Mouse (Mus musculus) MEL (cell line): ENCODE measurements around the gene Kdm5b. TPM values are rescaled to one million over a fixed set of nuclear protein-coding genes. Genes with fewer than 3 reads are reported as not detected.

Experiments used
- DNase-seq: peaks from one replicate; pipeline ENCODE4 v3.0.0; 2011; ENCODE audit warnings: low read depth, low spot score
- H3K27ac ChIP-seq: 2 replicates; pipeline ENCODE4 v1.5.1; 2012; ENCODE audit warnings: low read depth, mild to moderate bottlenecking, control low read depth, low read length, moderate library complexity; ENCODE audit not compliant: control insufficient read depth
- H3K27me3 ChIP-seq, 2 experiments: fragments of 150-350 bp in 1 of 2; sonication (generic) in 1 of 2; 2 replicates each; pipeline ENCODE4 v1.6.1; 2012; ENCODE audit warnings: low read length in 2 of 2, mild to moderate bottlenecking in 2 of 2, improper control_type of control experiment in 1 of 2, moderate library complexity in 1 of 2; ENCODE audit not compliant: insufficient read depth in 2 of 2, control insufficient read depth in 1 of 2
- H3K36me3 ChIP-seq, 2 experiments: 2 replicates each; pipeline ENCODE4 v1.6.1; 2012 to 2014; ENCODE audit warnings: low read length in 2 of 2, improper control_type of control experiment in 1 of 2, inconsistent platforms in 1 of 2, mild to moderate bottlenecking in 1 of 2; ENCODE audit not compliant: insufficient read depth in 2 of 2, control insufficient read depth in 1 of 2
- H3K4me1 ChIP-seq, 2 experiments: fragments of 150-350 bp in 1 of 2; sonication (generic) in 1 of 2; 2 replicates each; pipeline ENCODE4 v1.6.1; 2012; ENCODE audit warnings: low read length in 2 of 2, improper control_type of control experiment in 1 of 2, mild to moderate bottlenecking in 1 of 2; ENCODE audit not compliant: insufficient read depth in 2 of 2, control insufficient read depth in 1 of 2
- H3K4me3 ChIP-seq, 2 experiments: fragments of 150-350 bp in 1 of 2; sonication (generic) in 1 of 2; 2 replicates each; pipeline ENCODE4 v1.5.1; 2012; ENCODE audit warnings: low read depth in 2 of 2, low read length in 2 of 2, mild to moderate bottlenecking in 2 of 2, moderate library complexity in 2 of 2, control low read depth in 1 of 2, improper control_type of control experiment in 1 of 2; ENCODE audit not compliant: control insufficient read depth in 1 of 2, insufficient read depth in 1 of 2
- H3K79me2 ChIP-seq: 2 replicates; pipeline ENCODE4 v1.6.1; 2012; ENCODE audit warnings: mild to moderate bottlenecking, low read length, moderate library complexity; ENCODE audit not compliant: control insufficient read depth, poor library complexity, insufficient read depth
- H3K9ac ChIP-seq: 2 replicates; pipeline ENCODE4 v1.6.1; 2012; ENCODE audit warnings: low read depth, mild to moderate bottlenecking, control low read depth, low read length, moderate library complexity; ENCODE audit not compliant: control insufficient read depth, poor library complexity, severe bottlenecking
- H3K9me3 ChIP-seq: fragments of 150-350 bp; sonication (generic); replicated peaks from 2 replicates; pipeline ENCODE4 v1.6.1; 2012; ENCODE audit warnings: mild to moderate bottlenecking, low read length, improper control_type of control experiment, moderate library complexity; ENCODE audit not compliant: insufficient read depth
- BHLHE40 ChIP-seq: IDR thresholded peaks from 2 replicates; pipeline ENCODE4 v1.6.1; 2012; ENCODE audit warnings: low read depth, mild to moderate bottlenecking, inconsistent platforms, low read length, improper control_type of control experiment, borderline replicate concordance
- CHD1 ChIP-seq: IDR thresholded peaks from 2 replicates; pipeline ENCODE4 v1.6.1; 2012; ENCODE audit warnings: low read depth, mild to moderate bottlenecking, inconsistent platforms, low read length, improper control_type of control experiment
- CHD2 ChIP-seq: IDR thresholded peaks from 2 replicates; pipeline ENCODE4 v1.6.1; 2011; ENCODE audit warnings: low read length, improper control_type of control experiment
- E2F4 ChIP-seq: IDR thresholded peaks from 2 replicates; pipeline ENCODE4 v1.6.1; 2011; ENCODE audit warnings: low read depth, low read length, improper control_type of control experiment, borderline replicate concordance
- ELF1 ChIP-seq: IDR thresholded peaks from 2 replicates; pipeline ENCODE4 v1.6.1; 2014; ENCODE audit warnings: low read depth, mild to moderate bottlenecking, inconsistent platforms, low read length, improper control_type of control experiment, moderate library complexity
- ETS1 ChIP-seq: IDR thresholded peaks from 2 replicates; pipeline ENCODE4 v1.6.1; 2012; ENCODE audit warnings: low read depth, mild to moderate bottlenecking, inconsistent platforms, low read length, improper control_type of control experiment, moderate library complexity
- GABPA ChIP-seq: IDR thresholded peaks from 2 replicates; pipeline ENCODE4 v1.6.1; 2012; ENCODE audit warnings: low read depth, mild to moderate bottlenecking, inconsistent platforms, low read length, improper control_type of control experiment, moderate library complexity
- GATA1 ChIP-seq: IDR thresholded peaks from 2 replicates; pipeline ENCODE4 v1.6.1; 2011; ENCODE audit warnings: low read depth, low read length, improper control_type of control experiment
- MAFK ChIP-seq: IDR thresholded peaks from 2 replicates; pipeline ENCODE4 v1.6.1; 2011; ENCODE audit warnings: low read depth, mild to moderate bottlenecking, low read length, improper control_type of control experiment, borderline replicate concordance
- MAZ ChIP-seq: IDR thresholded peaks from 2 replicates; pipeline ENCODE4 v1.6.1; 2012; ENCODE audit warnings: low read depth, mild to moderate bottlenecking, inconsistent platforms, low read length, improper control_type of control experiment
- MEF2A ChIP-seq: IDR thresholded peaks from 2 replicates; pipeline ENCODE4 v1.6.1; 2014; ENCODE audit warnings: low read depth, mild to moderate bottlenecking, inconsistent platforms, low read length, improper control_type of control experiment; ENCODE audit not compliant: poor library complexity, insufficient replicate concordance, severe bottlenecking; ENCODE audit errors: extremely low read depth
- MYB ChIP-seq: IDR thresholded peaks from 2 replicates; pipeline ENCODE4 v1.6.1; 2011; ENCODE audit warnings: mild to moderate bottlenecking, low read depth, low read length, improper control_type of control experiment
- POLR2AphosphoS2 ChIP-seq: IDR thresholded peaks from 2 replicates; pipeline ENCODE4 v1.6.1; 2011; ENCODE audit warnings: low read length, improper control_type of control experiment
- RAD21 ChIP-seq: IDR thresholded peaks from 2 replicates; pipeline ENCODE4 v1.6.1; 2011; ENCODE audit warnings: mild to moderate bottlenecking, low read depth, low read length, improper control_type of control experiment
- TBP ChIP-seq: IDR thresholded peaks from 2 replicates; pipeline ENCODE4 v1.8.0; 2011; ENCODE audit warnings: low read depth, low read length, improper control_type of control experiment
- UBTF ChIP-seq: IDR thresholded peaks from 2 replicates; pipeline ENCODE4 v1.6.1; 2012; ENCODE audit warnings: low read depth, mild to moderate bottlenecking, inconsistent platforms, low read length, improper control_type of control experiment, moderate library complexity, borderline replicate concordance; ENCODE audit not compliant: insufficient read depth
- USF2 ChIP-seq, 2 experiments: IDR thresholded peaks; 2 replicates each; pipeline ENCODE4 v1.6.1; 2011 to 2012; ENCODE audit warnings: improper control_type of control experiment in 2 of 2, low read length in 2 of 2, borderline replicate concordance in 1 of 2, inconsistent platforms in 1 of 2, low read depth in 1 of 2, mild to moderate bottlenecking in 1 of 2; ENCODE audit not compliant: insufficient read depth in 1 of 2
- ZC3H11A ChIP-seq: IDR thresholded peaks from 2 replicates; pipeline ENCODE4 v1.6.1; 2012; ENCODE audit warnings: low read depth, mild to moderate bottlenecking, inconsistent platforms, low read length, improper control_type of control experiment
- ZKSCAN1 ChIP-seq: IDR thresholded peaks from 2 replicates; pipeline ENCODE4 v1.6.1; 2012; ENCODE audit warnings: low read depth, mild to moderate bottlenecking, inconsistent platforms, low read length, improper control_type of control experiment, moderate library complexity
- polyA plus RNA-seq, 2 experiments: library from polyadenylated mRNA; stranded (reverse) in 1 of 2; unstranded in 1 of 2; fragments of >175 nt in 1 of 2; fragments of >200 nt in 1 of 2; gene quantifications; 2 replicates each; pipeline versions ENCODE4 v1.2.1 to v1.2.4; 2012; ENCODE audit warnings: low replicate concordance in 2 of 2, low read depth in 1 of 2; ENCODE audit not compliant: insufficient read length in 2 of 2, insufficient read depth in 1 of 2, missing spikeins in 1 of 2
- total RNA-seq: library from RNA; depleted of rRNA; stranded (reverse); fragments of 300-350 nt; gene quantifications from 2 replicates; pipeline ENCODE4 v1.2.3, GENCODE M21; 2012

The Kdm5b gene
- total and polyA plus RNA-seq, 3 experiments = 25.5 to 48.6 (median 31.8) TPM

- Histone ChIP-seq H3K79me2 (no peaks in the 10 kb centered on the region), H3K27me3 (peaks cover 0 to 3% of the 10 kb centered on the region in 2 experiments; a peak in 1 of 4 replicates), H3K9me3 (no peaks in the 10 kb centered on the region), H3K4me1 (peaks cover 0 to 11% of the 10 kb centered on the region in 2 experiments; a peak in 2 of 4 replicates), H3K36me3 (peaks cover 0 to 2% of the 10 kb centered on the region in 2 experiments; a peak in 2 of 4 replicates), H3K27ac (no peak overlapping the region), H3K9ac (no peak overlapping the region), H3K4me3 (no peak overlapping the region)
- TF ChIP-seq ZKSCAN1 = no peak
- TF ChIP-seq BHLHE40 = no peak
- TF ChIP-seq MEF2A = no peak
- no peak for TF ChIP-seq RAD21
- no peak for TF ChIP-seq MYB
- no peak for TF ChIP-seq TBP
- TF ChIP-seq ZC3H11A = no peak
- no peak for TF ChIP-seq GATA1
- TF ChIP-seq CHD1 = no peak
- TF ChIP-seq E2F4 = no peak
- TF ChIP-seq GABPA = no peak
- TF ChIP-seq CHD2 = no peak
- no peak for TF ChIP-seq UBTF
- TF ChIP-seq ETS1 = no peak
- TF ChIP-seq MAZ = no peak
- no peak for TF ChIP-seq POLR2AphosphoS2
- TF ChIP-seq USF2 (IDR thresholded peaks at IDR 0.05; ENCODE audit: borderline replicate concordance in 1 of 2, insufficient read depth in 1 of 2, low read depth in 1 of 2, low read length in 2 of 2) = no peak
- DNase-seq = no peak
Measured at GRCm38 (mm10) chr1:134647591-134647990, 87.6 kb downstream of the Kdm5b start.

GRCm38 (mm10) chr1:134650816-134651215 is 90.8 kb downstream of the Kdm5b start:
- no peak overlapping the region for H3K27ac ChIP-seq
- no peak for TF ChIP-seq GATA1
- no peak for TF ChIP-seq MAFK
- no peak for TF ChIP-seq ELF1
- TF ChIP-seq MYB = no peak
- no peak overlapping the region for H3K9ac ChIP-seq
- no peaks in the 10 kb centered on the region for H3K79me2 ChIP-seq
- peaks cover 0 to 2% of the 10 kb centered on the region in 2 experiments; a peak in 2 of 4 replicates for H3K27me3 ChIP-seq
- H3K4me1 ChIP-seq = peaks cover 0 to 11% of the 10 kb centered on the region in 2 experiments; a peak in 2 of 4 replicates
- H3K36me3 ChIP-seq = peaks cover 0 to 2% of the 10 kb centered on the region in 2 experiments; a peak in 2 of 4 replicates
- no peak overlapping the region for H3K4me3 ChIP-seq
- DNase-seq = no peak
- H3K9me3 ChIP-seq = no peaks in the 10 kb centered on the region
